In genomic region chr10:75859107-75859746, GRCm38 (mm10) we compare ENCODE assay signal across 8 mouse cellular contexts. TPM values are rescaled to one million over a fixed set of nuclear protein-coding genes. Genes with fewer than 3 reads are reported as not detected.
DNase-seq lines count a peak whose midpoint lies in the region; ATAC-seq and TF ChIP-seq lines count a peak whose summit lies in the region.

No protein-coding gene starts in this region.

- peaks cover 20% of the 10 kb centered on the region for H3K36me3 ChIP-seq in embryonic facial prominence, embryonic 14.5 days (ENCODE audit: control insufficient read depth, insufficient read depth, low read length)
- peaks cover 20% of the 10 kb centered on the region for H3K36me3 ChIP-seq in intestine, embryonic 14.5 days (ENCODE audit: control insufficient read depth, insufficient read depth, low read length)
- peaks cover 19% of the 10 kb centered on the region for H3K36me3 ChIP-seq in lung, embryonic 14.5 days (ENCODE audit: insufficient read depth)

- H3K9me3 ChIP-seq in embryonic facial prominence, embryonic 14.5 days (ENCODE audit: control insufficient read depth, low read length): no peaks in the 10 kb centered on the region
- no peaks in the 10 kb centered on the region for H3K9me3 ChIP-seq in intestine, embryonic 14.5 days (ENCODE audit: control insufficient read depth, low read length)
- H3K9me3 ChIP-seq in lung, embryonic 14.5 days (ENCODE audit: low read depth, low read length): no peaks in the 10 kb centered on the region

- CTCF ChIA-PET in Patski (lab: Charles Lee): interaction anchor here (1.0 to 1.4 kb wide), 3 partner anchors 13 to 71 kb away, joined by 3 to 4 read pairs (median 4); no protein-coding TSS in a partner anchor

- peak overlapping the region; percentile 90 for H3K9ac ChIP-seq in embryonic facial prominence, embryonic 14.5 days (ENCODE audit: low read depth, low read length)
- peak overlapping the region; percentile 94 for H3K9ac ChIP-seq in intestine, embryonic 14.5 days (ENCODE audit: low read length)
- H3K9ac ChIP-seq in lung, embryonic 14.5 days: peak overlapping the region; percentile 90

- H3K4me1 ChIP-seq in embryonic facial prominence, embryonic 14.5 days (ENCODE audit: control insufficient read depth, insufficient read depth, low read length): peaks cover 10% of the 10 kb centered on the region
- H3K4me1 ChIP-seq in intestine, embryonic 14.5 days (replicated peaks; ENCODE audit: control insufficient read depth, insufficient read depth, low read length): peaks cover 17% of the 10 kb centered on the region
- H3K4me1 ChIP-seq in lung, embryonic 14.5 days (ENCODE audit: insufficient read depth): peaks cover 9% of the 10 kb centered on the region

- peak overlapping the region; percentile 95 for H3K4me3 ChIP-seq in layer of hippocampus, adult 2 months
- H3K4me3 ChIP-seq in embryonic facial prominence, embryonic 14.5 days (ENCODE audit: low read depth, low read length): peak overlapping the region; percentile 68
- peak overlapping the region; percentile 65 for H3K4me3 ChIP-seq in intestine, embryonic 14.5 days (ENCODE audit: low read depth, low read length)
- peak overlapping the region; percentile 68 for H3K4me3 ChIP-seq in lung, embryonic 14.5 days (ENCODE audit: low read depth, low read length)

- no peak for DNase-seq in layer of hippocampus, adult 2 months (ENCODE audit: low spot score in 2 of 2)
- DNase-seq in layer of hippocampus, adult 9-10 months (ENCODE audit: low spot score): no peak
- DNase-seq in Patski (ENCODE audit: low read depth, low spot score): no peak
- peak; percentile 80 for DNase-seq in embryonic facial prominence, embryonic 14.5 days (ENCODE audit: low spot score)
- DNase-seq in intestine, embryonic 14.5 days (ENCODE audit: low spot score): peak; percentile 81
- peak; percentile 70 for DNase-seq in lung, embryonic 14.5 days
- DNase-seq in retina, postnatal 1 day: peak; percentile 82
- no peak for DNase-seq in ovary, adult 18-20 months (ENCODE audit: low spot score)

- H3K4me2 ChIP-seq in embryonic facial prominence, embryonic 14.5 days (ENCODE audit: low read depth, low read length): peak overlapping the region; percentile 66
- H3K4me2 ChIP-seq in intestine, embryonic 14.5 days (ENCODE audit: low read length): peak overlapping the region; percentile 88
- H3K4me2 ChIP-seq in lung, embryonic 14.5 days: peak overlapping the region; percentile 63

- no peaks in the 10 kb centered on the region for H3K27me3 ChIP-seq in Patski
- H3K27me3 ChIP-seq in embryonic facial prominence, embryonic 14.5 days (replicated peaks; ENCODE audit: control insufficient read depth, insufficient read depth, low read length): no peaks in the 10 kb centered on the region
- no peaks in the 10 kb centered on the region for H3K27me3 ChIP-seq in intestine, embryonic 14.5 days (replicated peaks; ENCODE audit: control insufficient read depth, insufficient read depth, low read length)
- H3K27me3 ChIP-seq in lung, embryonic 14.5 days (ENCODE audit: insufficient read depth, low read length): no peaks in the 10 kb centered on the region

- in situ Hi-C loops in Patski (cut with MboI; ENCODE audit: low pct_unique_long_range_greater_than_20kb): loop anchor here (5.0 kb wide), 4 partner anchors 92 to 272 kb away; partner anchors contain the start of genes Ggt5 and Gm5134

- POLR2A ChIA-PET in Patski (lab: Charles Lee): interaction anchor here (1.4 kb wide), 1 partner anchor 143 kb away, joined by 6 read pairs; no protein-coding TSS in a partner anchor

- ATAC-seq in Patski: peak; percentile 2
- peak; percentile 70 for ATAC-seq in embryonic facial prominence, embryonic 14.5 days (ENCODE audit: low read depth)
- peak; percentile 67 for ATAC-seq in intestine, embryonic 14.5 days (replicated peaks; ENCODE audit: low FRiP score, low TSS enrichment, low read depth)
- ATAC-seq in lung, embryonic 14.5 days (ENCODE audit: insufficient read depth): peak; percentile 74

- no peak for TF ChIP-seq CTCF in layer of hippocampus, adult 2 months (conservative IDR thresholded peaks at IDR 0.05)
- no peak for TF ChIP-seq CTCF in Patski (IDR thresholded peaks at IDR 0.05)
- TF ChIP-seq CTCF in lung, embryonic 14.5 days (IDR thresholded peaks at IDR 0.05; ENCODE audit: low read depth): no peak

- peak overlapping the region; percentile 95 for H3K27ac ChIP-seq in layer of hippocampus, adult 2 months
- peak overlapping the region; percentile 94; the same call in 1 of the 2 replicates for H3K27ac ChIP-seq in embryonic facial prominence, embryonic 14.5 days (replicated peaks; ENCODE audit: low read depth, low read length)
- peak overlapping the region; percentile 96 for H3K27ac ChIP-seq in intestine, embryonic 14.5 days (ENCODE audit: low read depth)
- peak overlapping the region; percentile 98 for H3K27ac ChIP-seq in lung, embryonic 14.5 days (ENCODE audit: low read depth)

- 3% methylated on average over 21 of the region's 27 CpGs for WGBS in embryonic facial prominence, embryonic 14.5 days
- WGBS in intestine, embryonic 14.5 days: 1% methylated on average over 27 of the region's 27 CpGs
- 2% methylated on average over 25 of the region's 27 CpGs for WGBS in lung, embryonic 14.5 days

RNA-seq across cellular contexts. Expression of gene Mif, which starts 0.8 kb away (rescaled TPM):
- total RNA-seq in layer of hippocampus, adult 2 months (2021): 100 to 1,000 TPM; 439 to 454 TPM
- 592 TPM for polyA plus RNA-seq in Patski (2021)
- 1,291 and 1,408 TPM in 2 replicates for polyA plus RNA-seq in embryonic facial prominence, embryonic 14.5 days (2014; fragmentation: Nextera tagmentation; extraction: Ambion mirVana)
- 3,019 and 3,193 TPM in 2 replicates for polyA plus RNA-seq in intestine, embryonic 14.5 days (2014; fragmentation: Nextera tagmentation; extraction: Ambion mirVana)
- 2,116 and 2,356 TPM in 2 replicates for polyA plus RNA-seq in lung, embryonic 14.5 days (2014; fragmentation: Nextera tagmentation; extraction: Ambion mirVana)

RNA-seq across cellular contexts. Expression of gene Gstt2, which starts 22.0 kb away (rescaled TPM):
- total RNA-seq in layer of hippocampus, adult 2 months (2021): 1 to 10 TPM; 4.7 TPM
- 0.35 TPM for polyA plus RNA-seq in Patski (2021)
- polyA plus RNA-seq in embryonic facial prominence, embryonic 14.5 days (2014; fragmentation: Nextera tagmentation; extraction: Ambion mirVana): 9.7 and 12.9 TPM in 2 replicates
- 39.6 and 41.3 TPM in 2 replicates for polyA plus RNA-seq in intestine, embryonic 14.5 days (2014; fragmentation: Nextera tagmentation; extraction: Ambion mirVana)
- 28.0 and 29.8 TPM in 2 replicates for polyA plus RNA-seq in lung, embryonic 14.5 days (2014; fragmentation: Nextera tagmentation; extraction: Ambion mirVana)

RNA-seq across cellular contexts. Expression of gene Derl3, which starts 34.0 kb away (rescaled TPM):
- total RNA-seq in layer of hippocampus, adult 2 months (2021): 1 to 10 TPM; 3.2 to 5.0 TPM
- polyA plus RNA-seq in Patski (2021): 1.1 TPM
- polyA plus RNA-seq in embryonic facial prominence, embryonic 14.5 days (2014; fragmentation: Nextera tagmentation; extraction: Ambion mirVana): 1.9 and 2.1 TPM in 2 replicates
- polyA plus RNA-seq in intestine, embryonic 14.5 days (2014; fragmentation: Nextera tagmentation; extraction: Ambion mirVana): 2.2 and 2.6 TPM in 2 replicates
- 1.9 and 2.0 TPM in 2 replicates for polyA plus RNA-seq in lung, embryonic 14.5 days (2014; fragmentation: Nextera tagmentation; extraction: Ambion mirVana)

RNA-seq across cellular contexts. Expression of gene Gstt4, which starts 36.9 kb away (rescaled TPM):
- not detected for total RNA-seq in layer of hippocampus, adult 2 months (2021)
- polyA plus RNA-seq in Patski (2021): not detected
- polyA plus RNA-seq in embryonic facial prominence, embryonic 14.5 days (2014; fragmentation: Nextera tagmentation; extraction: Ambion mirVana): not detected in 2 replicates
- polyA plus RNA-seq in intestine, embryonic 14.5 days (2014; fragmentation: Nextera tagmentation; extraction: Ambion mirVana): not detected in 2 replicates
- polyA plus RNA-seq in lung, embryonic 14.5 days (2014; fragmentation: Nextera tagmentation; extraction: Ambion mirVana): not detected in 2 replicates

Comparison
In these comparisons a context has a peak if more than half of its experiments do, and no peak if none do; other contexts are left out.
1. DNase-seq: peak in embryonic facial prominence, embryonic 14.5 days (single experiment), intestine, embryonic 14.5 days (single experiment), lung, embryonic 14.5 days (single experiment) and retina, postnatal 1 day (single experiment); none in layer of hippocampus, adult 2 months (0 of 2), layer of hippocampus, adult 9-10 months (single experiment), Patski (single experiment) and ovary, adult 18-20 months (single experiment).
2. ATAC-seq: peak in every context shown above with its lines; median percentile 74 in lung, embryonic 14.5 days; 70 in embryonic facial prominence, embryonic 14.5 days; 67 in intestine, embryonic 14.5 days; 2 in Patski.
3. Peak in every context shown above with its lines, with median percentiles within 50 percentile points of each other: H3K27ac ChIP-seq, H3K4me3 ChIP-seq, H3K4me2 ChIP-seq and H3K9ac ChIP-seq.